Mouse (Mus musculus) liver, embryonic 16.5 days (tissue): ENCODE results near the gene Gucy2f. TPM values are rescaled to one million over a fixed set of nuclear protein-coding genes. Genes with fewer than 3 reads are reported as not detected.

Experiments used
- ATAC-seq: fragments of 200-750 bp; cut with Nextera tagmentation; 2 replicates; pipeline ENCODE4 v1.8.0; 2017; ENCODE audit warnings: low read depth, mild to moderate bottlenecking, moderate number of reproducible peaks, moderate library complexity
- H3K27ac ChIP-seq: fragments of 300-500 bp; sonication (generic); 2 replicates; pipeline ENCODE4 v1.5.1; 2014; ENCODE audit warnings: mild to moderate bottlenecking, low read length
- H3K27me3 ChIP-seq: fragments of 300-500 bp; sonication (generic); 2 replicates; pipeline ENCODE4 v1.6.1; 2014; ENCODE audit warnings: low read depth, low read length, mixed read lengths; ENCODE audit not compliant: control insufficient read depth, insufficient read depth
- H3K36me3 ChIP-seq: fragments of 300-500 bp; sonication (generic); 2 replicates; pipeline ENCODE4 v1.6.1; 2014; ENCODE audit warnings: mild to moderate bottlenecking; ENCODE audit not compliant: control insufficient read depth, insufficient read depth
- H3K4me1 ChIP-seq: fragments of 300-500 bp; sonication (generic); 2 replicates; pipeline ENCODE4 v1.6.1; 2014; ENCODE audit warnings: low read depth, low read length, mixed read lengths; ENCODE audit not compliant: control insufficient read depth
- H3K4me2 ChIP-seq: fragments of 300-500 bp; sonication (generic); 2 replicates; pipeline ENCODE4 v1.6.1; 2014; ENCODE audit warnings: low read depth, low read length, mixed read lengths
- H3K4me3 ChIP-seq: fragments of 300-500 bp; sonication (generic); 2 replicates; pipeline ENCODE4 v1.5.1; 2014; ENCODE audit warnings: low read depth, mild to moderate bottlenecking, low read length
- H3K9ac ChIP-seq: fragments of 300-500 bp; sonication (generic); 2 replicates; pipeline ENCODE4 v1.6.1; 2014; ENCODE audit warnings: low read depth, low read length
- H3K9me3 ChIP-seq: fragments of 300-500 bp; sonication (generic); replicated peaks from 2 replicates; pipeline ENCODE4 v1.6.1; 2016; ENCODE audit warnings: low read length; ENCODE audit not compliant: control insufficient read depth
- WGBS: fragments of 180-500 bp; shearing (Covaris S2); extraction: QIAGEN DNeasy Blood & Tissue Kit; methylation state at CpG from one replicate; pipeline ENCODE4 v1.1.7; 2014; ENCODE audit not compliant: insufficient replicate concordance; 5-methylcytosine and 5-hydroxymethylcytosine counted together
- polyA plus RNA-seq: library from polyadenylated mRNA; unstranded; fragments of >200 nt; fragmentation: Nextera tagmentation; extraction: Ambion mirVana; gene quantifications from 2 replicates; pipeline ENCODE4 v1.2.1, GENCODE M21; 2015

Gene Gucy2f
- polyA plus RNA-seq, 1 experiment from 2014 or later: not detected

GRCm38 (mm10) chrX:142200295-142200694, 3.6 kb upstream of the Gucy2f start:
- H3K27ac ChIP-seq: no peak overlapping the region
- no peaks in the 10 kb centered on the region for H3K36me3 ChIP-seq
- no peaks in the 10 kb centered on the region for H3K27me3 ChIP-seq
- ATAC-seq: no peak
- H3K9ac ChIP-seq: no peak overlapping the region
- no peak overlapping the region for H3K4me2 ChIP-seq
- WGBS: 8% methylated on average over 3 of the region's 3 CpGs
- H3K4me1 ChIP-seq: no peaks in the 10 kb centered on the region
- H3K4me3 ChIP-seq: no peak overlapping the region
- no peaks in the 10 kb centered on the region for H3K9me3 ChIP-seq

GRCm38 (mm10) chrX:142195551-142195950, 1.2 kb downstream of the Gucy2f start:
- H3K4me1 ChIP-seq: no peaks in the 10 kb centered on the region
- no peak overlapping the region for H3K9ac ChIP-seq
- no peak for ATAC-seq
- H3K36me3 ChIP-seq: no peaks in the 10 kb centered on the region
- H3K27me3 ChIP-seq: no peaks in the 10 kb centered on the region
- H3K27ac ChIP-seq: no peak overlapping the region
- H3K4me2 ChIP-seq: no peak overlapping the region
- no peaks in the 10 kb centered on the region for H3K9me3 ChIP-seq
- WGBS: 40% methylated on average over 1 of the region's 1 CpGs
- H3K4me3 ChIP-seq: no peak overlapping the region

- H3K4me3 ChIP-seq: no peak overlapping the region
- no peak overlapping the region for H3K27ac ChIP-seq
- ATAC-seq: no peak
- 53% methylated on average over 6 of the region's 6 CpGs for WGBS
- no peak overlapping the region for H3K4me2 ChIP-seq
- no peak overlapping the region for H3K9ac ChIP-seq
- H3K36me3 ChIP-seq: no peaks in the 10 kb centered on the region
- H3K4me1 ChIP-seq: no peaks in the 10 kb centered on the region
- no peaks in the 10 kb centered on the region for H3K9me3 ChIP-seq
- no peaks in the 10 kb centered on the region; the same call in 1 of the 2 replicates for H3K27me3 ChIP-seq
Measured at GRCm38 (mm10) chrX:142194420-142194819, 2.3 kb downstream of the Gucy2f start.

GRCm38 (mm10) chrX:142190355-142190754, 6.4 kb downstream of the Gucy2f start:
- Histone ChIP-seq H3K9ac (no peak overlapping the region), H3K4me2 (no peak overlapping the region), H3K27ac (no peak overlapping the region), H3K9me3 (no peaks in the 10 kb centered on the region), H3K4me3 (no peak overlapping the region), H3K36me3 (no peaks in the 10 kb centered on the region), H3K4me1 (no peaks in the 10 kb centered on the region), H3K27me3 (no peaks in the 10 kb centered on the region; the same call in 1 of the 2 replicates)
- no peak for ATAC-seq
- 23% methylated on average over 2 of the region's 2 CpGs for WGBS

- H3K27ac ChIP-seq: no peak overlapping the region
- H3K4me1 ChIP-seq: no peaks in the 10 kb centered on the region
- H3K4me2 ChIP-seq: no peak overlapping the region
- H3K9ac ChIP-seq: no peak overlapping the region
- no peaks in the 10 kb centered on the region; the same call in 1 of the 2 replicates for H3K27me3 ChIP-seq
- no peak overlapping the region for H3K4me3 ChIP-seq
- no peaks in the 10 kb centered on the region for H3K36me3 ChIP-seq
- 52% methylated on average over 22 of the region's 22 CpGs for WGBS
- no peaks in the 10 kb centered on the region for H3K9me3 ChIP-seq
- ATAC-seq: no peak
Measured at GRCm38 (mm10) chrX:142189023-142189703, 7.6 kb downstream of the Gucy2f start.

GRCm38 (mm10) chrX:142182026-142182425, 14.7 kb downstream of the Gucy2f start:
- no peaks in the 10 kb centered on the region for H3K9me3 ChIP-seq
- H3K4me3 ChIP-seq: no peak overlapping the region
- ATAC-seq: no peak
- no peak overlapping the region for H3K4me2 ChIP-seq
- no peaks in the 10 kb centered on the region for H3K36me3 ChIP-seq
- H3K27me3 ChIP-seq: no peaks in the 10 kb centered on the region
- H3K27ac ChIP-seq: no peak overlapping the region
- H3K4me1 ChIP-seq: no peaks in the 10 kb centered on the region
- WGBS: 71% methylated on average over 2 of the region's 2 CpGs
- no peak overlapping the region for H3K9ac ChIP-seq

- Histone ChIP-seq H3K27me3 (peaks cover 2% of the 10 kb centered on the region; the same call in 1 of the 2 replicates), H3K27ac (no peak overlapping the region), H3K9me3 (no peaks in the 10 kb centered on the region), H3K4me2 (no peak overlapping the region), H3K36me3 (no peaks in the 10 kb centered on the region), H3K4me3 (no peak overlapping the region), H3K9ac (no peak overlapping the region), H3K4me1 (no peaks in the 10 kb centered on the region)
- no peak for ATAC-seq
Measured at GRCm38 (mm10) chrX:142176981-142177380, 19.8 kb downstream of the Gucy2f start.

- Histone ChIP-seq H3K27me3 (no peaks in the 10 kb centered on the region; the same call in 1 of the 2 replicates), H3K4me2 (no peak overlapping the region), H3K9ac (no peak overlapping the region), H3K36me3 (no peaks in the 10 kb centered on the region), H3K27ac (no peak overlapping the region), H3K9me3 (no peaks in the 10 kb centered on the region), H3K4me3 (no peak overlapping the region), H3K4me1 (no peaks in the 10 kb centered on the region)
- no peak for ATAC-seq
Measured at GRCm38 (mm10) chrX:142115779-142116178, 81.0 kb downstream of the Gucy2f start.

- no peak overlapping the region for H3K9ac ChIP-seq
- WGBS: 61% methylated on average over 6 of the region's 6 CpGs
- H3K27me3 ChIP-seq: no peaks in the 10 kb centered on the region; the same call in 1 of the 2 replicates
- H3K36me3 ChIP-seq: no peaks in the 10 kb centered on the region
- no peak overlapping the region for H3K4me2 ChIP-seq
- no peaks in the 10 kb centered on the region for H3K4me1 ChIP-seq
- no peak overlapping the region for H3K4me3 ChIP-seq
- no peaks in the 10 kb centered on the region for H3K9me3 ChIP-seq
- H3K27ac ChIP-seq: no peak overlapping the region
- no peak for ATAC-seq
Measured at GRCm38 (mm10) chrX:142111236-142111635, 85.5 kb downstream of the Gucy2f start.
